In genomic region chr7:27335011-27335720, GRCm38 (mm10) we compare ENCODE assay signal across 13 mouse cellular contexts. TPM values are rescaled to one million over a fixed set of nuclear protein-coding genes. Genes with fewer than 3 reads are reported as not detected.
DNase-seq lines count a peak whose midpoint lies in the region; ATAC-seq lines count a peak whose summit lies in the region.
"Had no signal": no experiment of that assay in that cellular context is flagged by ENCODE, and none has a peak within 500 bp of the region (broad histone marks: within the 10 kb centered on the region; RNA-seq: fewer than 3 reads in every experiment).

No protein-coding gene starts in this region.

- WGBS in heart, embryonic 14.5 days = 51% methylated on average over 15 of the region's 15 CpGs
- WGBS in neural tube, embryonic 12.5 days = 58% methylated on average over 14 of the region's 15 CpGs
- whole genome bisulfite sequencing in intestine, embryonic 14.5 days = 53% methylated on average over 15 of the region's 15 CpGs

- H3K4me1 ChIP-seq in heart, embryonic 14.5 days (ENCODE audit: control insufficient read depth in 2 of 2, insufficient read depth in 2 of 2, low read length in 2 of 2) = peaks cover 12 to 51% of the 10 kb centered on the region in 2 experiments; a peak in 3 of 4 replicates
- H3K4me1 ChIP-seq in neural tube, embryonic 12.5 days = peaks cover 54% of the 10 kb centered on the region
- H3K4me1 ChIP-seq in intestine, embryonic 14.5 days (replicated peaks; ENCODE audit: control insufficient read depth, insufficient read depth, low read length) = peaks cover 32% of the 10 kb centered on the region

- H3K27me3 ChIP-seq in heart, embryonic 14.5 days (ENCODE audit: control insufficient read depth, insufficient read depth, low read length) = peaks cover 84% of the 10 kb centered on the region
- H3K27me3 ChIP-seq in neural tube, embryonic 12.5 days (replicated peaks) = peaks cover 79% of the 10 kb centered on the region
- peaks cover 39% of the 10 kb centered on the region for H3K27me3 ChIP-seq in intestine, embryonic 14.5 days (replicated peaks; ENCODE audit: control insufficient read depth, insufficient read depth, low read length)

- H3K4me2 ChIP-seq in heart, embryonic 14.5 days (ENCODE audit: low read length) = peak overlapping the region; percentile 86
- H3K4me2 ChIP-seq in neural tube, embryonic 12.5 days (replicated peaks) = peak overlapping the region; percentile 85
- peak overlapping the region; percentile 65 for H3K4me2 ChIP-seq in intestine, embryonic 14.5 days (ENCODE audit: low read length)

- no peaks in the 10 kb centered on the region for H3K36me3 ChIP-seq in heart, embryonic 14.5 days (ENCODE audit: control insufficient read depth, insufficient read depth, low read length)
- H3K36me3 ChIP-seq in neural tube, embryonic 12.5 days = no peaks in the 10 kb centered on the region
- no peaks in the 10 kb centered on the region for H3K36me3 ChIP-seq in intestine, embryonic 14.5 days (ENCODE audit: control insufficient read depth, insufficient read depth, low read length)
- H3K36me3 ChIP-seq: neural tube, embryonic 15.5 days had no signal

- H3K9me3 ChIP-seq in heart, embryonic 14.5 days (ENCODE audit: control insufficient read depth, low read length) = no peaks in the 10 kb centered on the region
- no peaks in the 10 kb centered on the region for H3K9me3 ChIP-seq in neural tube, embryonic 12.5 days
- no peaks in the 10 kb centered on the region for H3K9me3 ChIP-seq in intestine, embryonic 14.5 days (ENCODE audit: control insufficient read depth, low read length)
- H3K9me3 ChIP-seq: neural tube, embryonic 15.5 days had no signal

- H3K9ac ChIP-seq in heart, embryonic 14.5 days (ENCODE audit: low read length) = no peak overlapping the region; the same call in 1 of the 2 replicates
- H3K9ac ChIP-seq in neural tube, embryonic 12.5 days = no peak overlapping the region
- no peak overlapping the region for H3K9ac ChIP-seq in intestine, embryonic 14.5 days (ENCODE audit: low read length)

- DNase-seq in heart, adult 8-10 months (ENCODE audit: low spot score) = no peak
- no peak for DNase-seq in neural tube, embryonic 10.5 days (ENCODE audit: extremely low spot score, low spot score)
- no peak for DNase-seq in intestine, embryonic 14.5 days (ENCODE audit: low spot score)
- DNase-seq in cerebellum, postnatal 14 days = no peak
- no peak for DNase-seq in yolk sac, embryonic 10.5 days (ENCODE audit: low spot score)
- no peak for DNase-seq in embryo, embryonic 9.5 days (ENCODE audit: extremely low spot score)

- no peak overlapping the region for H3K4me3 ChIP-seq in heart, embryonic 14.5 days (ENCODE audit: control insufficient read depth in 1 of 2, insufficient read depth in 1 of 2, low read depth in 1 of 2, low read length in 2 of 2)
- no peak overlapping the region for H3K4me3 ChIP-seq in neural tube, embryonic 12.5 days
- 0 out of 2 replicates have a peak overlapping the region, but pooled peaks have one; percentile 44 for H3K4me3 ChIP-seq in intestine, embryonic 14.5 days (ENCODE audit: low read depth, low read length)

- no peak for ATAC-seq in heart, embryonic 14.5 days (ENCODE audit: insufficient number of reproducible peaks, insufficient read depth, low FRiP score, low read depth)
- no peak for ATAC-seq in neural tube, embryonic 12.5 days (ENCODE audit: low FRiP score, low read depth)
- ATAC-seq in intestine, embryonic 14.5 days (replicated peaks; ENCODE audit: low FRiP score, low TSS enrichment, low read depth) = no peak

- peak overlapping the region; percentile 19 to 82 for H3K27ac ChIP-seq in heart, embryonic 14.5 days (replicated peaks in 1 of 2; ENCODE audit: control insufficient read depth in 1 of 2, insufficient read depth in 1 of 2, low read depth in 2 of 2, low read length in 2 of 2)
- H3K27ac ChIP-seq in neural tube, embryonic 12.5 days = no peak overlapping the region
- no peak overlapping the region for H3K27ac ChIP-seq in intestine, embryonic 14.5 days (ENCODE audit: low read depth)
- H3K27ac ChIP-seq: neural tube, embryonic 15.5 days had no signal

RNA-seq across cellular contexts. Expression of gene Ltbp4, which starts 2.3 kb away (rescaled TPM):
- polyA plus RNA-seq in heart, embryonic 14.5 days (2014; fragmentation: Nextera tagmentation; extraction: Ambion mirVana) = 47.7 and 55.1 TPM in 2 replicates
- total RNA-seq in heart, adult 8-10 months (2022) = 100 to 1,000 TPM; 166 to 198 (median 187) TPM
- polyA plus RNA-seq in neural tube, embryonic 12.5 days (2016; fragmentation: Nextera tagmentation; extraction: Ambion mirVana) = 6.1 and 9.9 TPM in 2 replicates
- polyA plus RNA-seq in intestine, embryonic 14.5 days (2014; fragmentation: Nextera tagmentation; extraction: Ambion mirVana) = 97.9 and 110 TPM in 2 replicates

RNA-seq across cellular contexts. Expression of gene Shkbp1, which starts 20.7 kb away (rescaled TPM):
- polyA plus RNA-seq in heart, embryonic 14.5 days (2014; fragmentation: Nextera tagmentation; extraction: Ambion mirVana) = 18.3 and 22.0 TPM in 2 replicates
- 1 to 10 TPM; 4.8 to 8.0 (median 6.0) TPM for total RNA-seq in heart, adult 8-10 months (2022)
- polyA plus RNA-seq in neural tube, embryonic 12.5 days (2016; fragmentation: Nextera tagmentation; extraction: Ambion mirVana) = 68.6 and 68.9 TPM in 2 replicates
- polyA plus RNA-seq in intestine, embryonic 14.5 days (2014; fragmentation: Nextera tagmentation; extraction: Ambion mirVana) = 39.8 and 40.0 TPM in 2 replicates

RNA-seq across cellular contexts. Expression of gene Gm20479, which starts 22.1 kb away (rescaled TPM):
- not detected in 2 replicates for polyA plus RNA-seq in heart, embryonic 14.5 days (2014; fragmentation: Nextera tagmentation; extraction: Ambion mirVana)
- not detected for total RNA-seq in heart, adult 8-10 months (2022)
- polyA plus RNA-seq in neural tube, embryonic 12.5 days (2016; fragmentation: Nextera tagmentation; extraction: Ambion mirVana) = 0.40 TPM in 1 of 2 replicates, not detected in the other
- polyA plus RNA-seq in intestine, embryonic 14.5 days (2014; fragmentation: Nextera tagmentation; extraction: Ambion mirVana) = 0.50 and 1.2 TPM in 2 replicates
- total RNA-seq: gastrocnemius, postnatal 10 days; left cerebral cortex, postnatal 10 days; megakaryocyte-erythroid progenitor cell, adult 5-6 weeks had no signal
- polyA plus RNA-seq: embryonic facial prominence, embryonic 11.5 days; neural tube, embryonic 15.5 days had no signal

Comparison
In these comparisons a context has a peak if more than half of its experiments do, and no peak if none do; other contexts are left out.
1. H3K27ac ChIP-seq: peak in heart, embryonic 14.5 days (2 of 2); none in neural tube, embryonic 12.5 days (single experiment) and intestine, embryonic 14.5 days (single experiment).
2. Peak in every context shown above with its lines, with median percentiles within 50 percentile points of each other: H3K4me2 ChIP-seq.